Mouse (Mus musculus) heart, postnatal 10 days (tissue): ENCODE data around the gene Tgm6. TPM values are rescaled to one million over a fixed set of nuclear protein-coding genes. Genes with fewer than 3 reads are reported as not detected.

Experiments used
- DNase-seq, 2 experiments: peaks; one replicate each; pipeline ENCODE4 v3.0.0; 2021
- intact Hi-C: fragments of 180-260 bp; cut with DNase I; formaldehyde crosslinking; loops from one replicate; pipeline ENCODE4 v1.15.1; 2025
- total RNA-seq, 2 experiments: library from RNA; stranded (reverse); gene quantifications; 2 replicates each; pipeline ENCODE4 v1.2.3; 2021

The Tgm6 gene
- total RNA-seq, 2 experiments from 2014 or later = not detected

- intact Hi-C loops = loop anchor here (5.0 kb wide), 2 partner anchors 95 to 375 kb away; partner anchors contain the start of genes Nop56 and Stk35
- peak in 1 of 2 experiments; percentile 14 for DNase-seq
Observed at GRCm38 (mm10) chr2:130176820-130177219, 64.6 kb downstream of the Tgm6 start.

GRCm38 (mm10) chr2:130178381-130178705 is 66.1 kb downstream of the Tgm6 start:
- intact Hi-C loops = loop anchor here (5.0 kb wide), 2 partner anchors 94 to 376 kb away; partner anchors contain the start of genes Nop56 and Stk35
- no peak for DNase-seq

- intact Hi-C loops = loop anchor here (5.0 kb wide), 2 partner anchors 93 to 377 kb away; partner anchors contain the start of genes Nop56 and Stk35
- DNase-seq = peak; percentile 93 to 95
Observed at GRCm38 (mm10) chr2:130178706-130179506, 66.7 kb downstream of the Tgm6 start, which contains the start of gene Snrpb. Gene Snrpb, minus strand, starts transcription at chr2:130179403.

GRCm38 (mm10) chr2:130179507-130180019 is 67.3 kb downstream of the Tgm6 start:
- intact Hi-C loops = loop anchor here (5.0 kb wide), 2 partner anchors 93 to 377 kb away; partner anchors contain the start of genes Nop56 and Stk35
- DNase-seq = no peak

- no peak for DNase-seq
- intact Hi-C loops = no loop called here
Observed at GRCm38 (mm10) chr2:130188391-130188790, 76.2 kb downstream of the Tgm6 start.

GRCm38 (mm10) chr2:130194894-130195293 is 82.7 kb downstream of the Tgm6 start, which contains the start of gene Tmc2:
Gene Tmc2, plus strand, starts transcription at chr2:130195194.
- no peak for DNase-seq
- intact Hi-C loops = no loop called here

- intact Hi-C loops = no loop called here
- no peak for DNase-seq
Observed at GRCm38 (mm10) chr2:130200961-130201360, 88.7 kb downstream of the Tgm6 start.

Other genes with a start within 250 kb of the Tgm6 start
- gene Tgm3, start 100.1 kb upstream of the Tgm6 start, total RNA-seq = under 1 TPM; 0.05 TPM
- 100 to 1,000 TPM; 192 to 194 TPM for gene Snrpb, start 67.0 kb downstream of the Tgm6 start, total RNA-seq
- gene Tmc2, start 82.8 kb downstream of the Tgm6 start, total RNA-seq = not detected
- 10 to 100 TPM; 43.5 to 50.4 TPM for gene Nop56, start 162.0 kb downstream of the Tgm6 start, total RNA-seq
- gene Idh3b, start 172.1 kb downstream of the Tgm6 start, total RNA-seq = 100 to 1,000 TPM; 586 to 605 TPM
- gene Ebf4, start 182.8 kb downstream of the Tgm6 start, total RNA-seq = 1 to 10 TPM; 1.2 to 1.3 TPM